Mouse (Mus musculus): Measurements from ENCODE around the gene Hmg20b. TPM values are rescaled to one million over a fixed set of nuclear protein-coding genes. Genes with fewer than 3 reads are reported as not detected.

Hmg20b gene
- polyA plus RNA-seq, 1 experiment: 80.2 TPM

DNA sequence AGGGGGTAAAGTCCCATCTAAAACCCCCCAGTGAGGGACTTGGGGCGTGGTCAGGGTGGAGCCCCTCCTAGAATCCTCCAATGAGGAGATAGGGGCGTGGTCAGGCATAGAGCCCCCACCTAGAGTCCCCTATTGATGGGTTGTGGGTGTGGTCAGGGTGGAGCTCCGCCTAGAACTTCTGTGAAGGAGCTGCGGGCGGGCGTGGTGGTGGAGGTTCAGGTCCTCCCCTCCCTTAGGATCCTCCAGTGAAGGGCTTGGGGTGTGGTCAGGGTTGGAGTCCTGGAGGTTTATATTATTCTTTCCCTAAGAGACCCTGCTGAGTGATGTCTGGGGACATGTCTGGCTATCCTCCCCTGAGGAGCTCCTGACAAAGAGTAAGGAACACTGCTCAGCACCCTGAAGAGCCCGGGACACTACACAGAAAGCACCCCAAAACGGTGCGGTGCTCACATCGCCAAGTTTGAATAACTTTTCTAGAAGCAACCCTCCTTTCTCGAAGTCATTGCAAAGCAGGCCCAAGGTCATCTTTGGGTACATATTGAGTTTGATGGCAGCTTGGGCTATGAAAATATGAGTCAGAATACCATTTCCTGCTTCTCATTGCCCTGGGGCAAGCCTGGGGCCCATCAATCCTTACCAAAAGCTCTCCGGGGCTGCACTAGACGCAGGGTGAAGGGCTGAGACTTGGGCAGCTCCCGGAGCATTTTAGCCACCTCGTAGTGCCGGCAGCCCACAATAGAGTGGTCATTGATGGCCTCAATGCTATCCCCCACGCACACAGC lies 9.5 kb downstream of the Hmg20b start:
- H3K4me2 ChIP-seq (ENCODE audit: low read depth): no peak overlapping the region
- no peak overlapping the region for H3ac ChIP-seq (ENCODE audit: control insufficient read depth, insufficient read length)
- peaks cover 12% of the 10 kb centered on the region for H3K27me3 ChIP-seq (ENCODE audit: control insufficient read depth, insufficient read depth, insufficient read length)
- H3K36me3 ChIP-seq (ENCODE audit: control insufficient read depth, insufficient read depth): no peaks in the 10 kb centered on the region
- no peaks in the 10 kb centered on the region for H3K79me2 ChIP-seq (ENCODE audit: control insufficient read depth, insufficient read depth)
- TF ChIP-seq E2F4 (IDR thresholded peaks at IDR 0.05; ENCODE audit: insufficient read depth) (no peak), POLR2A (IDR thresholded peaks at IDR 0.05; ENCODE audit: insufficient read length, low read depth) (no peak), MYOG (IDR thresholded peaks at IDR 0.05; ENCODE audit: control insufficient read depth in 1 of 3, insufficient read depth in 1 of 3, insufficient read length in 2 of 3, low read depth in 2 of 3) (no peak), TCF3 (IDR thresholded peaks at IDR 0.05; ENCODE audit: insufficient read length, low read depth) (no peak), SRF (IDR thresholded peaks at IDR 0.05; ENCODE audit: control insufficient read depth, insufficient read length, low read depth) (no peak), TCF12 (IDR thresholded peaks at IDR 0.05; ENCODE audit: insufficient read depth, poor library complexity, severe bottlenecking) (no peak), MAX (IDR thresholded peaks at IDR 0.05; ENCODE audit: low read depth) (no peak)
- H3K4me3 ChIP-seq: no peak overlapping the region

DNA sequence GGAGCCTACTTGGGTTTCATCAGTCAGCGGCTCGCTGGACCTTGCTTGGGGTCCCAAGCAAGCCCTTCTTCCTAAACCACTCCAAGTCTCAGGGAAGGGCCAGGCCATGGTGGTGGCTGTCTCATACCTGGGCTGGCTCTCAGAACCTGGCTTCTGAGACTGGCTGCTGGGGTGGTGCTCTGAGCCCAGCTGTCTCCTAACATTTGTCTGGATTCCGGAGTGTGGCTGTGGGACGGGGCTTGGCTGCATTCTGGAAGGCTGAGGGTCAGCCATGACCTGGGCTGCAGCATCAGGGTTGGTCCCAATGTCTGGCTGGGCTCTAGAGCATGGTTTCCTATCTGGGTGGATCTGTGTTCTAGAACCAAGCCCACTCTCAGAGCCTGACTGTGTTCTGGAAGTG lies 13.7 kb downstream of the Hmg20b start:
- TF ChIP-seq MYOD1 (IDR thresholded peaks at IDR 0.05; ENCODE audit: control insufficient read depth in 1 of 3, insufficient read length in 2 of 3, low read depth in 2 of 3) (peak in 1 of 3 experiments; percentile 55), MYOG (IDR thresholded peaks at IDR 0.05; ENCODE audit: control insufficient read depth in 1 of 3, insufficient read depth in 1 of 3, insufficient read length in 2 of 3, low read depth in 2 of 3) (peak; percentile 6 to 89 (median 38)), TCF3 (IDR thresholded peaks at IDR 0.05; ENCODE audit: insufficient read length, low read depth) (no peak), POLR2AphosphoS2 (IDR thresholded peaks at IDR 0.05; ENCODE audit: insufficient read length, low read depth) (no peak)
- Histone ChIP-seq H3ac (ENCODE audit: control insufficient read depth, insufficient read length) (no peak overlapping the region), H3K4me2 (ENCODE audit: low read depth) (no peak overlapping the region), H3K4me3 (no peak overlapping the region), H3K79me2 (ENCODE audit: control insufficient read depth, insufficient read depth) (no peaks in the 10 kb centered on the region), H3K36me3 (ENCODE audit: control insufficient read depth, insufficient read depth) (no peaks in the 10 kb centered on the region), H3K27me3 (ENCODE audit: control insufficient read depth, insufficient read depth, insufficient read length) (no peaks in the 10 kb centered on the region)

- Histone ChIP-seq H3K27me3 (ENCODE audit: control insufficient read depth, insufficient read depth, insufficient read length) (no peaks in the 10 kb centered on the region), H3ac (ENCODE audit: control insufficient read depth, insufficient read length) (no peak overlapping the region), H3K4me2 (ENCODE audit: low read depth) (no peak overlapping the region), H3K36me3 (ENCODE audit: control insufficient read depth, insufficient read depth) (no peaks in the 10 kb centered on the region), H3K79me2 (ENCODE audit: control insufficient read depth, insufficient read depth) (no peaks in the 10 kb centered on the region), H3K4me3 (no peak overlapping the region)
- TF ChIP-seq E2F4 (IDR thresholded peaks at IDR 0.05; ENCODE audit: insufficient read depth) (no peak), CEBPB (IDR thresholded peaks at IDR 0.05; ENCODE audit: insufficient read depth, poor library complexity, severe bottlenecking) (no peak), MYOG (IDR thresholded peaks at IDR 0.05; ENCODE audit: control insufficient read depth in 1 of 3, insufficient read depth in 1 of 3, insufficient read length in 2 of 3, low read depth in 2 of 3) (peak in 1 of 3 experiments; percentile 45), MAX (IDR thresholded peaks at IDR 0.05; ENCODE audit: low read depth) (no peak), REST (IDR thresholded peaks at IDR 0.05; ENCODE audit: insufficient read depth, insufficient read length) (no peak), MYOD1 (IDR thresholded peaks at IDR 0.05; ENCODE audit: control insufficient read depth in 1 of 3, insufficient read length in 2 of 3, low read depth in 2 of 3) (peak in 1 of 3 experiments; percentile 45), POLR2A (IDR thresholded peaks at IDR 0.05; ENCODE audit: insufficient read length, low read depth) (no peak), USF1 (IDR thresholded peaks at IDR 0.05; ENCODE audit: low read depth) (no peak), TCF3 (IDR thresholded peaks at IDR 0.05; ENCODE audit: insufficient read length, low read depth) (no peak)
Observed at GRCm38 (mm10) chr10:81335393-81336340, 14.6 kb downstream of the Hmg20b start.

DNA sequence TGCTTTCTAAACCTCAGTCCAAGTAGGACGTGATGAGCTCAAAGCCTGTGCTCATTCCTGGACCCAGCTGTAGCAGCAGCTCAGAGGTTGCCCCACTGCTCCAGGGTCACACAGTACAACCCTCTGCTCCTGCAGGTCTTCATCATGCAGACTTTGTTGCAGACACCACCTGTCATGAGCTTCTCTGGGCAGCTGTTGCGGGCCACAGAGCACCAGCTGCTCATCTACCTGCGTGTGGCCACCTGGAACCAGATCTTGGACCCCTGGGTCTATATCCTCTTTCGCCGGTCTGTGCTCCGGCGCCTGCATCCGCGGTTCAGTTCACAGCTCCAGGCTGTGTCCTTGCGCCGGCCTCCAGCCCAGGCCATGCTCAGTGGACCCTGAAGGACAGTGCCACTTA lies 16.0 kb downstream of the Hmg20b start:
- H3K4me3 ChIP-seq: no peak overlapping the region
- no peak for TF ChIP-seq POLR2A (IDR thresholded peaks at IDR 0.05; ENCODE audit: insufficient read length, low read depth)
- TF ChIP-seq MYOD1 (IDR thresholded peaks at IDR 0.05; ENCODE audit: control insufficient read depth in 1 of 3, insufficient read length in 2 of 3, low read depth in 2 of 3): peak in 2 of 3 experiments; percentile 39 to 51
- no peak for TF ChIP-seq SRF (IDR thresholded peaks at IDR 0.05; ENCODE audit: control insufficient read depth, insufficient read length, low read depth)
- TF ChIP-seq MYOG (IDR thresholded peaks at IDR 0.05; ENCODE audit: control insufficient read depth in 1 of 3, insufficient read depth in 1 of 3, insufficient read length in 2 of 3, low read depth in 2 of 3): peak in 2 of 3 experiments; percentile 28 to 68
- no peak overlapping the region for H3K4me2 ChIP-seq (ENCODE audit: low read depth)
- H3K79me2 ChIP-seq (ENCODE audit: control insufficient read depth, insufficient read depth): no peaks in the 10 kb centered on the region
- no peaks in the 10 kb centered on the region for H3K27me3 ChIP-seq (ENCODE audit: control insufficient read depth, insufficient read depth, insufficient read length)
- H3ac ChIP-seq (ENCODE audit: control insufficient read depth, insufficient read length): no peak overlapping the region
- no peaks in the 10 kb centered on the region for H3K36me3 ChIP-seq (ENCODE audit: control insufficient read depth, insufficient read depth)

GRCm38 (mm10) chr10:81332277-81332676 lies 18.0 kb downstream of the Hmg20b start:
- no peaks in the 10 kb centered on the region for H3K36me3 ChIP-seq (ENCODE audit: control insufficient read depth, insufficient read depth)
- no peak overlapping the region for H3K4me2 ChIP-seq (ENCODE audit: low read depth)
- no peak overlapping the region for H3K4me3 ChIP-seq
- no peak for TF ChIP-seq REST (IDR thresholded peaks at IDR 0.05; ENCODE audit: insufficient read depth, insufficient read length)
- TF ChIP-seq MAX (IDR thresholded peaks at IDR 0.05; ENCODE audit: low read depth): no peak
- TF ChIP-seq MYOD1 (IDR thresholded peaks at IDR 0.05; ENCODE audit: control insufficient read depth in 1 of 3, insufficient read length in 2 of 3, low read depth in 2 of 3): no peak
- TF ChIP-seq MYOG (IDR thresholded peaks at IDR 0.05; ENCODE audit: control insufficient read depth in 1 of 3, insufficient read depth in 1 of 3, insufficient read length in 2 of 3, low read depth in 2 of 3): no peak
- no peak for TF ChIP-seq TCF3 (IDR thresholded peaks at IDR 0.05; ENCODE audit: insufficient read length, low read depth)
- TF ChIP-seq TCF12 (IDR thresholded peaks at IDR 0.05; ENCODE audit: insufficient read depth, poor library complexity, severe bottlenecking): no peak
- TF ChIP-seq POLR2A (IDR thresholded peaks at IDR 0.05; ENCODE audit: insufficient read length, low read depth): no peak
- no peak for TF ChIP-seq CEBPB (IDR thresholded peaks at IDR 0.05; ENCODE audit: insufficient read depth, poor library complexity, severe bottlenecking)
- TF ChIP-seq E2F4 (IDR thresholded peaks at IDR 0.05; ENCODE audit: insufficient read depth): no peak
- H3K79me2 ChIP-seq (ENCODE audit: control insufficient read depth, insufficient read depth): no peaks in the 10 kb centered on the region
- no peaks in the 10 kb centered on the region for H3K27me3 ChIP-seq (ENCODE audit: control insufficient read depth, insufficient read depth, insufficient read length)
- no peak overlapping the region for H3ac ChIP-seq (ENCODE audit: control insufficient read depth, insufficient read length)

Measured in myocyte (in vitro differentiated cells).